Mouse (Mus musculus) heart, adult 2 months (tissue): ENCODE results near the gene Fam219b.

Source experiments
- CTCF ChIP-seq: fragments of 200-600 bp; IDR thresholded peaks from 2 replicates; pipeline ENCODE4 v1.8.1; 2022; ENCODE audit warnings: antibody characterized with exemption, mild to moderate bottlenecking, moderate library complexity
- POLR2A ChIP-seq: fragments of 200-500 bp; IDR thresholded peaks from 2 replicates; pipeline ENCODE4 v1.6.1; 2011; ENCODE audit warnings: mild to moderate bottlenecking, low read depth, low read length, control low read depth; ENCODE audit not compliant: insufficient read depth

DNA sequence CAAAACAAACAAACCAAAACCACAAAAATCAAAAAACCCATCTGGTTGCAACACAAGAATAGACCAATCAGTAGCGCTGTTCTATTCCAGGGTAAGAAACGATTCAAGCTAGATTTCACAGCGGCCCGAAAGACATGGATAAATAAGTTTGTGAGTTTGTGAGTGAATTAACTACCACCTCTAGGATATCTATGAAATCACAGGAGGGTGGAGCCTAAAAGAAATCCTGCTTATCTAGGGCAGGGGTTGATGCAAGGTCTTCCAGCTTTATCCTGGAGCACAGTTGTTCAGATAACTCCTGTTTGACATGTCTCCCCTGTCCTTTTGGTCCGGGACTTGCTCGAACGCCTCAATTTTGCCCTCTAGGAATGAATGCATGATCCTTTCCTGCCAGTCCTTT, 22.9 kb downstream of the Fam219b start:
- no peak for TF ChIP-seq POLR2A
- no peak for TF ChIP-seq CTCF
